ENCODE assay signal across 16 mouse cellular contexts in genomic region chr14:29305623-29306022, GRCm38 (mm10).
DNase-seq lines count a peak whose midpoint lies in the region; ATAC-seq and TF ChIP-seq lines count a peak whose summit lies in the region.
"Had no signal": no experiment of that assay in that cellular context is flagged by ENCODE, and none has a peak within 500 bp of the region (broad histone marks: within the 10 kb centered on the region; RNA-seq: fewer than 3 reads in every experiment).

No protein-coding gene starts in this region.

- no peaks in the 10 kb centered on the region for H3K9me3 ChIP-seq in midbrain, embryonic 13.5 days
- no peaks in the 10 kb centered on the region for H3K9me3 ChIP-seq in midbrain, embryonic 10.5 days (replicated peaks)
- no peaks in the 10 kb centered on the region for H3K9me3 ChIP-seq in midbrain, embryonic 15.5 days
- H3K9me3 ChIP-seq: embryonic facial prominence, embryonic 13.5 days; forebrain, embryonic 10.5 days; heart, embryonic 10.5 days; hindbrain, embryonic 10.5 days had no signal

- TF ChIP-seq POLR2A in cerebellum, adult 2 months (IDR thresholded peaks at IDR 0.05; ENCODE audit: borderline replicate concordance, insufficient read depth, low read length): no peak

- intact Hi-C loops in heart, postnatal 25 days (cut with DNase I): no loop called here

- H3K27me3 ChIP-seq in midbrain, embryonic 13.5 days: no peaks in the 10 kb centered on the region
- no peaks in the 10 kb centered on the region for H3K27me3 ChIP-seq in midbrain, embryonic 10.5 days (ENCODE audit: low read depth, poor library complexity, severe bottlenecking)
- no peaks in the 10 kb centered on the region; the same call in 1 of the 2 replicates for H3K27me3 ChIP-seq in cerebellum, adult 2 months (ENCODE audit: control insufficient read depth, insufficient read depth, low read length)
- H3K27me3 ChIP-seq in midbrain, embryonic 15.5 days (replicated peaks): no peaks in the 10 kb centered on the region
- H3K27me3 ChIP-seq: embryonic facial prominence, embryonic 13.5 days had no signal

- H3K4me2 ChIP-seq in midbrain, embryonic 13.5 days (replicated peaks): no peak overlapping the region
- H3K4me2 ChIP-seq in midbrain, embryonic 15.5 days: no peak overlapping the region
- H3K4me2 ChIP-seq: embryonic facial prominence, embryonic 13.5 days had no signal

- peak; percentile 80; the same call in 1 of the 2 replicates for ATAC-seq in midbrain, embryonic 13.5 days
- ATAC-seq in midbrain, embryonic 15.5 days (replicated peaks): peak; percentile 72

- H3K9ac ChIP-seq in midbrain, embryonic 13.5 days (replicated peaks): no peak overlapping the region
- H3K9ac ChIP-seq in midbrain, embryonic 15.5 days: no peak overlapping the region
- H3K9ac ChIP-seq: embryonic facial prominence, embryonic 13.5 days had no signal

- H3K27ac ChIP-seq in midbrain, embryonic 13.5 days: peak overlapping the region; percentile 21; the same call in 1 of the 2 replicates
- no peak overlapping the region for H3K27ac ChIP-seq in midbrain, embryonic 10.5 days (replicated peaks)
- H3K27ac ChIP-seq in cerebellum, adult 2 months (ENCODE audit: insufficient read depth, low read length): no peak overlapping the region
- H3K27ac ChIP-seq in midbrain, embryonic 15.5 days: no peak overlapping the region
- H3K27ac ChIP-seq: embryonic facial prominence, embryonic 13.5 days; forebrain, embryonic 10.5 days; heart, embryonic 10.5 days; hindbrain, embryonic 10.5 days; macrophage had no signal

- peak; percentile 85 for DNase-seq in heart, adult 11 months
- DNase-seq in heart, postnatal 25 days (ENCODE audit: low spot score): no peak
- DNase-seq in midbrain, embryonic 10.5 days (ENCODE audit: low spot score): no peak
- DNase-seq in cerebellum, adult 2 months: peak; percentile 25 to 60
- DNase-seq in right cerebral cortex, postnatal 4 days: no peak
- DNase-seq: gastrocnemius, postnatal 10 days; kidney, adult 11 months; kidney, postnatal 10 days; lung, adult 2 months had no signal

- H3K4me3 ChIP-seq in midbrain, embryonic 13.5 days (replicated peaks): no peak overlapping the region
- no peak overlapping the region for H3K4me3 ChIP-seq in midbrain, embryonic 10.5 days
- H3K4me3 ChIP-seq in cerebellum, adult 2 months (replicated peaks; ENCODE audit: insufficient read depth, low read depth, low read length): no peak overlapping the region
- no peak overlapping the region for H3K4me3 ChIP-seq in midbrain, embryonic 15.5 days
- H3K4me3 ChIP-seq: embryonic facial prominence, embryonic 13.5 days; forebrain, embryonic 10.5 days; heart, embryonic 10.5 days; hindbrain, embryonic 10.5 days had no signal

- H3K36me3 ChIP-seq in midbrain, embryonic 13.5 days: no peaks in the 10 kb centered on the region
- no peaks in the 10 kb centered on the region for H3K36me3 ChIP-seq in midbrain, embryonic 10.5 days
- no peaks in the 10 kb centered on the region for H3K36me3 ChIP-seq in midbrain, embryonic 15.5 days (replicated peaks)
- H3K36me3 ChIP-seq: embryonic facial prominence, embryonic 13.5 days; forebrain, embryonic 10.5 days; heart, embryonic 10.5 days; hindbrain, embryonic 10.5 days had no signal

- TF ChIP-seq CTCF in cerebellum, adult 2 months (IDR thresholded peaks at IDR 0.05; ENCODE audit: borderline replicate concordance, insufficient read depth, low read depth, low read length): no peak

- 0 out of 2 replicates have a peak, but pooled peaks cover 6% of the 10 kb centered on the region for H3K4me1 ChIP-seq in midbrain, embryonic 13.5 days (replicated peaks)
- peaks cover 5% of the 10 kb centered on the region; the same call in 1 of the 2 replicates for H3K4me1 ChIP-seq in midbrain, embryonic 10.5 days
- no peaks in the 10 kb centered on the region for H3K4me1 ChIP-seq in cerebellum, adult 2 months (ENCODE audit: control insufficient read depth, insufficient read depth, low read length)
- no peaks in the 10 kb centered on the region for H3K4me1 ChIP-seq in midbrain, embryonic 15.5 days
- H3K4me1 ChIP-seq: forebrain, embryonic 10.5 days; heart, embryonic 10.5 days; hindbrain, embryonic 10.5 days had no signal

- 76% methylated on average over 9 of the region's 9 CpGs for WGBS in midbrain, embryonic 13.5 days
- 90% methylated on average over 9 of the region's 9 CpGs for WGBS in midbrain, embryonic 10.5 days
- WGBS in cerebellum, adult 2 months: 22% methylated on average over 9 of the region's 9 CpGs
- 63% methylated on average over 9 of the region's 9 CpGs for WGBS in midbrain, embryonic 15.5 days

Comparison
In these comparisons a context has a peak if more than half of its experiments do, and no peak if none do; other contexts are left out.
1. DNase-seq: peak in heart, adult 11 months (single experiment) and cerebellum, adult 2 months (2 of 2); none in heart, postnatal 25 days (single experiment), midbrain, embryonic 10.5 days (single experiment) and right cerebral cortex, postnatal 4 days (single experiment).